Mouse (Mus musculus): ENCODE results near the gene Prss34. TPM values are rescaled to one million over a fixed set of nuclear protein-coding genes. Genes with fewer than 3 reads are reported as not detected.

Gene Prss34
- polyA plus RNA-seq, 2 experiments from 2014 or later, result not detected

DNA sequence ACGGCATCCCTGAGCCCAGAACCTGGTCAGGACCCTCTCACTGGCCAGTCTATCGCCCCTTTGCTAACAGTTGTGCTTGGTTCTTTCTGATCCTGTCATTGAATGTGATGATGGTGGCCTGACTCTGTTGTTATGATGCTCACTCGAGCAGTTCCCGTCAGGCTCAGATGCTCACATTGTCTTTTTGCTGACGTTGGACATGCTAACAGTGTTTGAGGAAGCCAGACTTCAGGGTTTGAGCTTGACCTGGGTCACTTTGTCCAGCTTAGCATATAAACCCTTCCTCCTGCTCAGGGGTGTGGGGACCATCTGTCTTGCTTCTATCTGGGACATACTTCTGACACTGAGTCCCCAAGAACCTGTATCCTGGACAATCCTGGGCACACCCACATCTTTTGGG is 20.2 kb downstream of the Prss34 start, which contains the start of gene Prss29:
TSS of gene Prss29 (plus strand) at position 301 of the 400 bp plus-strand sequence.
- no peak for ATAC-seq

GRCm38 (mm10) chr17:25320819-25321218 is 22.6 kb downstream of the Prss34 start:
- no peak for ATAC-seq

DNA sequence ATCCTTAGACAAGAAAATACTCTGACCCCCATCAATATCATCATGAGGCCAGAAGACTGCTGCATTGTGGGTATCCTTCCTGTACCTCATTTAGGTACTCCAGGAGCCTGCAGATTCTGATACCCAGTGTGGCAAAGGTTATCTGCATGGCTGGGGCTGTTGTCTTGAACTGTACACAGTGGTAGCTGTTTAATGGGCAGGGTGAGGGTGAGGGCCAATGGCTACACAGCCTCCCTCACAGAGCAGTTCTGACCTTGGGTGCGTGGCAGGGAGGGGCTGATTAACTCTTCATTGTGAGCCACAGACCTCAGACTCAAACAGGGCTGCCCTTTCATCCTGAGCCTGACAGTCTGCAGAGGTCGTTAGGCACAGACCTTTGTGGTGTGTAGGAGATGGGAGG is 24.7 kb downstream of the Prss34 start:
- no peak for ATAC-seq

- no peak for ATAC-seq
Measured at GRCm38 (mm10) chr17:25332321-25332720, 34.1 kb downstream of the Prss34 start.

GRCm38 (mm10) chr17:25333943-25334342 is 35.7 kb downstream of the Prss34 start:
- ATAC-seq, result no peak

DNA sequence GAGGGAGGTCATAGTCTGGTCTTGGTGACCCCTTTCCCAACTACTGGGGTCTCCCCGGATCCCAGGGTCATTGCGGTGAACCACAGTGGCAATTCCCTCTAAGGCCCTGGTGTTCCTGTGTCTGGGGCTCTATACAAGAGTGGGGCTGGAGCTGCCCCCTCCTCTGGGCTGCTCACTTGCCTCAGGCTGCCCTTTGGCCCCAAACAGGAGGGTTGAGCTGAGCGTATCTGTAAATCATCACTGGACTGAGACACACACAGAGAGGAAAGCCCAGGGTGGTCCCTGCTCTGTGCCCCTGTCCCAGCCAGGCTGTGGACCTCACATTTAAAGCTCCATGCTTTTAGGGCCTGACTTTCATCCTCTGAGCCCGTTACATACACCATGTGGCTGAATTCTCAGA is 40.0 kb downstream of the Prss34 start:
- no peak for ATAC-seq

- ATAC-seq, result no peak
Measured at GRCm38 (mm10) chr17:25340003-25340402, 41.8 kb downstream of the Prss34 start.

DNA sequence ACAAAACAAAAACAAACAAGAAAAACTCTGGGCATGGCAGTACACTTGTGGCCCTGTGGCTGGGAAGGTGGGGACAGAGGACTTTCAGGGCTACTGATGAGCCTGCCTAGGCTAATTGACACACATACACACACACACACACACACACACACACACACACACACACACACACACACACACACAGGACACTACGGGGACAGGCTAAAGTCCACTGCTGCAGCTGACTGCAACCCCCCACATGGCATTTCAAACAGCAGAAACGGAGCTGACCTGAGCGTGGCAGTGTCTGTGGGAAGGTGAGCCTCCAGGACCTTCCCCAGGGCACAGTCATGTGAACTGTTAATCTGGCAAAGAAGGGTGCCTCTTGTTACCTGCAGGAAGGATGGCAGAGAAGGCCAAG is 43.3 kb downstream of the Prss34 start:
- ATAC-seq, result no peak

DNA sequence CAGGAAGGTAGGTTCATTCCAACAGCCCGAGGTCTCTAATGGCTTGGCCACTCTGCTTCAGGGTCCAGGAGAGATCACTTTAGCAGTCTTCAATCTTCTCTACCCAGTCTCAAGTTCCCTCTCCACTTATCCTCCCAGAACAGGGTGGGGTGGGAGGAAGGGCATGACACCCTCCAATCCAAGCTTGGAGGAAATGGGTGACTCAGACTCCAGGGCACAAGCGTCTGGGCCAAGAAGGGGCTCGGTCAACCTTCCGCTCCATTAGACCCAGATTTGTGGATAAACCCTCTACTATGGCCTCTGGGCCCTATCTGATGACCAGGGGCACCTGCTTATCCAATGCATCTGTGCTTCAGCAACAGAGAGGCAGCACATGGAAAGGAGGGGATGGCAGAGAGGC is 47.3 kb downstream of the Prss34 start, which contains the start of gene Tpsab1:
TSS of gene Tpsab1 (minus strand) at position 101 of the 400 bp plus-strand sequence.
- no peak for ATAC-seq

Other genes starting within 250 kb of the Prss34 start
- under 1 TPM; 0.56 to 0.79 TPM for gene Tmem204, start 214.8 kb upstream of the Prss34 start, polyA plus RNA-seq (2017; shearing (Covaris generic))
- gene Telo2, start 182.4 kb upstream of the Prss34 start, polyA plus RNA-seq (2017; shearing (Covaris generic)), result 10 to 100 TPM; 24.4 to 36.8 TPM
- not detected for gene Ptx4, start 177.6 kb upstream of the Prss34 start, polyA plus RNA-seq (2017; shearing (Covaris generic))
- gene Clcn7, start 165.0 kb upstream of the Prss34 start, polyA plus RNA-seq (2017; shearing (Covaris generic)), result 10 to 100 TPM; 18.2 to 33.2 TPM
- not detected for gene Ccdc154, start 135.9 kb upstream of the Prss34 start, polyA plus RNA-seq (2017; shearing (Covaris generic))
- not detected for gene Gm38655, start 122.9 kb upstream of the Prss34 start, polyA plus RNA-seq (2017; shearing (Covaris generic))
- 10 to 100 TPM; 15.6 to 20.7 TPM for gene BC003965, start 113.8 kb upstream of the Prss34 start, polyA plus RNA-seq (2017; shearing (Covaris generic))
- gene Unkl, start 110.0 kb upstream of the Prss34 start, polyA plus RNA-seq (2017; shearing (Covaris generic)), result 10 to 100 TPM; 18.4 to 30.0 TPM
- gene Gnptg, start 58.3 kb upstream of the Prss34 start, polyA plus RNA-seq (2017; shearing (Covaris generic)), result 10 to 100 TPM; 76.7 to 77.2 TPM
- 10 to 100 TPM; 35.1 to 36.0 TPM for gene Tsr3, start 58.2 kb upstream of the Prss34 start, polyA plus RNA-seq (2017; shearing (Covaris generic))
- 10 to 100 TPM; 14.4 to 31.1 TPM for gene Baiap3, start 42.0 kb upstream of the Prss34 start, polyA plus RNA-seq (2017; shearing (Covaris generic))
- 100 to 1,000 TPM; 417 to 488 TPM for gene Ube2i, start 23.8 kb upstream of the Prss34 start, polyA plus RNA-seq (2017; shearing (Covaris generic))
- not detected for gene Prss28, start 10.3 kb downstream of the Prss34 start, polyA plus RNA-seq (2017; shearing (Covaris generic))
- gene Prss29, start 20.3 kb downstream of the Prss34 start, polyA plus RNA-seq (2017; shearing (Covaris generic)), result not detected
- gene Tpsab1, start 47.2 kb downstream of the Prss34 start, polyA plus RNA-seq (2017; shearing (Covaris generic)), result not detected
- not detected for gene Tpsb2, start 67.9 kb downstream of the Prss34 start, polyA plus RNA-seq (2017; shearing (Covaris generic))
- not detected for gene Tpsg1, start 70.9 kb downstream of the Prss34 start, polyA plus RNA-seq (2017; shearing (Covaris generic))
- gene Cacna1h, start 135.4 kb downstream of the Prss34 start, polyA plus RNA-seq (2017; shearing (Covaris generic)), result not detected
- not detected for gene Tekt4, start 156.2 kb downstream of the Prss34 start, polyA plus RNA-seq (2017; shearing (Covaris generic))
- gene Sstr5, start 198.9 kb downstream of the Prss34 start, polyA plus RNA-seq (2017; shearing (Covaris generic)), result not detected